Mouse (Mus musculus) B cell, adult 2 months (primary cell): ENCODE results near the gene Gpr15.

ENCODE experiments used
- DNase-seq, 2 experiments: peaks; one replicate each; pipeline ENCODE4 v3.0.0; 2022

Gene Gpr15

DNA sequence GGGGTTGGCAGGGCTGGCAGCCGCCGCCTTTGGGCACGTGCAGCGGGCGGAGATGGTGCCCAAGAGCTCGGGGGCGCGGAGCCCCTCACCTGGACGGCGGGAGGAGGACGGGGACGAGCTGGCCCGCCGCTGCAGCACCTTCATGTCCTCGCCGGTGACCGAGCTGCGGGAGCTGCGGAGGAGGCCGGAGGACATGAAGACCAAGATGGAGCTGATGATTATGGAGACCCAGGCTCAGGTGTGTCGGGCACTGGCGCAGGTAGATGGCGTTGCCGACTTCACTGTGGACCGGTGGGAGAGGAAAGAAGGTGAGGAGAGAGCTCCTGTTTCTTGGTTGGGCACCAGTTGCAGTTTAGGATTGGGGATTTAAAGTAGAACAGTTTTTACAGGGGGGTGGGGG lies 48.2 kb downstream of the Gpr15 start:
- DNase-seq = no peak

DNA sequence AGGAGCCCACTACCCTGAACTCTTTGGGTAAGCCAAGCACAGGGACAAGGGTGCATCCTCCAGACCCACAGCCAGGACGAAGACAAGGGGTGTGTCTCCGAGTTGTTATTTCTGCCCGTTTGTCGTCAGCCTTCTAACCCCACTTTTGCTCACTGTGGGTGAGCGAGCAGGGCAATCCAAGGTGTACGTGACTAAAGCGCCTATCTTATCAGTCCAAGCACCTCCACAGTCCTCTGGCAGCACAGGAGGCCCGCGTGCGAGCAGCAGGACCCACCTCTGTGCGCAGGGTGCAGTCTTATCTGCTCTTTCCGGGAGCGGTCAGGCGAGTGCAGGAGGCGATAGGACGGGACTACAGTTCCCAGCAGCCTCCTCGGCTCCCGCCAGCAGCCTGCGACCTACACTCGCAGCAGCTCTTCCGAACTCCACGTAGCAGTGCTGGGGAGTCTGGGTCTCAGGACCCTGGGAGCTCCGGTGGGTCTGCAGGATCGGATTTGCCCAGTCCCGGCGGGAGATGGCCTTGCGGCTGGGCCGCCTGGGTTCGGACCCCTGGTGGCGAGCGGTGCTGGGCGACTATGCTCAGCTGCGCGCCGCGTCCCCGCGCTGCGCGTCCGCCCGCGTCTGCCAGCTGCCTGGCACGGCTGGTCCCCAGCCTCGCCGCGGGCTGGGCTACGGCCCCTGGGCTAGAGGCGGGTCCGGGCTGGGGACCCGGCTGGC lies 48.8 kb downstream of the Gpr15 start, which contains the start of gene Cpox:
TSS of gene Cpox (plus strand) at position 376 of the 714 bp plus-strand sequence.
- DNase-seq = peak; percentile 71 to 77

DNA sequence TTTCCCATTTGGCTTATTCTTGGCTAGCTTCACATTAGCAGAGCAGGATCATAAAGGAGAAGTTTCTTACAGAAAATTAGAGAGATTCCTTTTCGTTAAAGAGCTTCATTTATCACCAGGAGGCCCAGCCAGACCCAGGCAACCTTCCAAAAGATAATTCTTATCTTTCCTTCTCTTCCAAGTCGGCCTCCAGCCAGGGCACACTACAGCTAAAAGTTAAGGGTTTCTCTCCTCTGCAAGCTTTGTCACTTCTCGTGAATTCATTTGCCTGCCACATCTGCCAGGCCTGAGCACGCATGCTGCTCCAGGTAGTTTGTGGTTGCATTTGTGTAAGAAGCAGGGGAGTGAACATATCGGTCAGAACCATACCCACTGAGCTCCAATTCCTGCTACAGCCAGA lies 49.6 kb downstream of the Gpr15 start:
- DNase-seq = no peak

DNA sequence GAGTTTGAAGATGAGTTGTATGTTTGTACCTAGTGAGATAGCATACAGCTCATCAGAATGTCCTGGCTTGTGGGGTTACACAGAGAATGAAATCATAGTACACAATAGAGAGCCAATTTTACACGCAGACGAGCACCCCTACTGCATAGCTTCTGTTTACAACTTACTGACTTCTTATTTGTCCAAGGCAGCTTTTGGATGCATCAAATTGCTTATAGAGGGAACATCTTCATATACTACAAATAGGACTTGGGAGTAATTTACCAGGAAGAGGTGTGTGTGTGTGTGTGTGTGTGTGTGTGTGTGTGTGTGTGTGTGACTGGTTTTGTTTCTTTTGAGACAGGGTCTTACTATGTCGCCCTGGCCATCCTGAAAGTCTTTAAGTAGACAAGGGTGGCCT lies 50.3 kb downstream of the Gpr15 start:
- DNase-seq = no peak
